Mouse (Mus musculus) splenic B cell, adult 2 months (primary cell): Measurements from ENCODE around the gene Diras1.
"Not testable (repeated sequence)": the region's sequence is repeated elsewhere in the genome, so short reads cannot be mapped to it uniquely, and the experiment has no call there.

Source experiments
- DNase-seq: peaks from one replicate; pipeline ENCODE4 v3.0.0-alpha.2; 2011; ENCODE audit warnings: low read depth, low spot score
- H3K27me3 ChIP-seq: 2 replicates; pipeline ENCODE4 v1.6.1; 2012; ENCODE audit warnings: mild to moderate bottlenecking, low read length, moderate library complexity, mixed read lengths; ENCODE audit not compliant: control insufficient read depth, poor library complexity, insufficient read depth, severe bottlenecking
- H3K36me3 ChIP-seq: 2 replicates; pipeline ENCODE4 v1.6.1; 2012; ENCODE audit warnings: mild to moderate bottlenecking, low read length, moderate library complexity, mixed read lengths; ENCODE audit not compliant: control insufficient read depth, poor library complexity, insufficient read depth, severe bottlenecking

The Diras1 gene

DNA sequence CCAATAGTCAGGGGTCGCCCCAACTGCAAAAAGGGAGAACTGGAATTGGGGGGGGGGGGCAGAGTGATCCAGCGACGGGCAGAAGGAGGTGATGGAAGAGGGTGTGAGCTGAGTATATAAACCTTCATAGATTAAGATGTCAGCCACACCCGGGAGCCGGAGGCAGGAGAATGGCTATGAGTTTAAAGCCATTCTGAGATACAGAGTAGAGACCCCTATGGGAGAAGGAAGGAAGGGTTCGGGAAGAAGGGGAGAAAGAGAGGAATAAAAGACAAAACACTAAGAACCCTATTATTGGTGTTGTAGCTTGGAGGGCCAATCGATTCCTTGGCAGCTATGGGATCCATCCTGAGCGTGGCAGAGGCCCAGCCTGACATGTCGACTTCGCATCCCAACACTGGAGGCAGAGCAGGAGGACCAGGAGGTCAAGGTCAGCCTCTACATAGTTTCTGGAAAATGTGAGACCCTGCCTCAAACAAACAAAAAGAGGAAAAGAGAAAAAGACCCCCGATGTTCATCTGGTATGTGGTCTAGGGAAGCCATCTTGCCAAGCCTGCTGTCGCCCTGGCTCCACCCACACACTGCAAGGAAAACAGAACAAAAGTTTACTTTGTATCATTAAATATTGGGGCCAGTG lies at the start of gene Diras1:
Gene Diras1 (minus strand): TSS at position 24 of the 637 bp plus-strand sequence.
- Histone ChIP-seq H3K27me3 (no peaks in the 10 kb centered on the region), H3K36me3 (no peaks in the 10 kb centered on the region; the same call in 1 of the 2 replicates)
- no peak for DNase-seq

- DNase-seq = peak; percentile 40
- H3K36me3 ChIP-seq = no peaks in the 10 kb centered on the region
Observed at GRCm38 (mm10) chr10:81073464-81073863, 48.0 kb upstream of the Diras1 start.

DNA sequence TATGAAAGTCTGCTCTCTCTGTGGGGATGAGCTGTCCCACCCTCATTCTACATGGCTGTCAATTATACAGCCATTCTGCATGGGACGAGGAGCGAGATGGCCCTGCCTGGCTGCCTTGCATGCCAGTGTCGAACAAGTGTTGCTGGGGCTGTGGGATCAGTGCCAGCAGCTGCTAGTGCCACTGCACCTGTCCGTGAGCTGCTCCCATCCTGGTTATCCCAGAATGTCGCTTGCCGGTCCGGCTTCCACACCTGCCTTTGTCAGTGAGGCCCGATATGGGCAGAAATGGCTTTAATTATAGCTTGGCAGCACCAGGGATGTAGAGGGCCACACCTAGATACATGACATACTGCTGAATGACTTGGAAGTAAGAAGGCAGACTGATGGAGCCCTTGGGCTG lies 46.8 kb upstream of the Diras1 start:
- H3K36me3 ChIP-seq = no peaks in the 10 kb centered on the region
- DNase-seq = no peak
- H3K27me3 ChIP-seq = no peaks in the 10 kb centered on the region; the same call in 1 of the 2 replicates

More at GRCm38 (mm10) chr10:81073464-81073863, 48.0 kb upstream of the Diras1 start:
- no peaks in the 10 kb centered on the region; the same call in 1 of the 2 replicates for H3K27me3 ChIP-seq

DNA sequence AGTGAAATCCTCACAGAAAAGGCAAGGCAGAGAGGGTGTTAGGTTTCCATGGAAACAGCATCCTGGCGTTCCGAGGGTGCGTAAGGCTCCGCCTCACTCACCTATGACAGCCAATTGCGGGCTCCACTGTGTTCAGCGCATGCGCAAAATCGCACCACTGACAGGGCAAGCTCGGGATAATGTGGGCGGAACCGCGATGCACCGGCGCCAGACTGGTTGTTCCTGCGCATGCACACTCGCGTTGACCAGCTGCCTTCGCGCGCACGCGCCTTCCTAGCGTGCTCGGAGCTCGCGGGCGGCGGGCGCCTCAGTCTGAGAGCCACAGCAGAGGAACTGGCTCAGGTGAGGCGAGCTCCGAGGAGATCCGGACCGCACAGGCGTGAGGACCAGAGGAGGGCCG lies 44.4 kb upstream of the Diras1 start, which contains the start of gene Thop1:
Gene Thop1 (plus strand): TSS at position 200 of the 400 bp plus-strand sequence.
- H3K27me3 ChIP-seq = no peaks in the 10 kb centered on the region; the same call in 1 of the 2 replicates
- peak; percentile 100 for DNase-seq
- no peaks in the 10 kb centered on the region for H3K36me3 ChIP-seq

DNA sequence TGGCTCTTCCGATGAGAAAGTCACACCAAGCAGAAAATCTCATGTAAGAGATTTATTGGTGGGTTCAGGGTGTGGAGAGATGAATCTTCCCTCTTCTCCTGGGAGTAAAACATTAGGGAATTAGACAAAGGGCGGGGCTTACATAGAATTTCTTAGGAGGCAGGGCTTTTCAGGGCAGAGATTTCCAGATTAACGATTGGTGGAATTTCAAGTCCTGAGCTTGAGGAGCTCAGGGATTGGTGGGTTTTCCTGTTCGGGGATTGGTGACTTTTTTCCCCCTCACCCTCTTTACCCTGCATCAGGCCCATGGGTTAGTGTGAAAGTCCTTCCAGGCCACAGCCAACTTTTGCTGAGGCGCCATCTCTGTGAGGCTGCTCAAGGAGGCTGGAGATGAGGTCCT lies 43.2 kb upstream of the Diras1 start:
- Histone ChIP-seq H3K36me3 (no peaks in the 10 kb centered on the region), H3K27me3 (no peaks in the 10 kb centered on the region; the same call in 1 of the 2 replicates)
- DNase-seq = no peak

GRCm38 (mm10) chr10:81064519-81064918 lies 39.1 kb upstream of the Diras1 start:
- not testable (repeated sequence) for H3K36me3 ChIP-seq, DNase-seq, H3K27me3 ChIP-seq

GRCm38 (mm10) chr10:81062710-81063109 lies 37.2 kb upstream of the Diras1 start:
- H3K27me3 ChIP-seq = no peaks in the 10 kb centered on the region
- no peak for DNase-seq

GRCm38 (mm10) chr10:81059603-81060543 lies 34.4 kb upstream of the Diras1 start, which contains the start of gene Sgta:
TSS of gene Sgta (minus strand) at chr10:81060181.
- no peaks in the 10 kb centered on the region for H3K27me3 ChIP-seq
- DNase-seq = peak; percentile 99
- H3K36me3 ChIP-seq = no peaks in the 10 kb centered on the region

More at GRCm38 (mm10) chr10:81062710-81063109, 37.2 kb upstream of the Diras1 start:
- no peaks in the 10 kb centered on the region for H3K36me3 ChIP-seq

GRCm38 (mm10) chr10:81058896-81059295 lies 33.4 kb upstream of the Diras1 start:
- Histone ChIP-seq H3K27me3 (no peaks in the 10 kb centered on the region), H3K36me3 (no peaks in the 10 kb centered on the region)
- no peak for DNase-seq

- Histone ChIP-seq H3K36me3 (no peaks in the 10 kb centered on the region), H3K27me3 (no peaks in the 10 kb centered on the region)
- no peak for DNase-seq
Observed at GRCm38 (mm10) chr10:81057406-81058130, 32.1 kb upstream of the Diras1 start.

DNA sequence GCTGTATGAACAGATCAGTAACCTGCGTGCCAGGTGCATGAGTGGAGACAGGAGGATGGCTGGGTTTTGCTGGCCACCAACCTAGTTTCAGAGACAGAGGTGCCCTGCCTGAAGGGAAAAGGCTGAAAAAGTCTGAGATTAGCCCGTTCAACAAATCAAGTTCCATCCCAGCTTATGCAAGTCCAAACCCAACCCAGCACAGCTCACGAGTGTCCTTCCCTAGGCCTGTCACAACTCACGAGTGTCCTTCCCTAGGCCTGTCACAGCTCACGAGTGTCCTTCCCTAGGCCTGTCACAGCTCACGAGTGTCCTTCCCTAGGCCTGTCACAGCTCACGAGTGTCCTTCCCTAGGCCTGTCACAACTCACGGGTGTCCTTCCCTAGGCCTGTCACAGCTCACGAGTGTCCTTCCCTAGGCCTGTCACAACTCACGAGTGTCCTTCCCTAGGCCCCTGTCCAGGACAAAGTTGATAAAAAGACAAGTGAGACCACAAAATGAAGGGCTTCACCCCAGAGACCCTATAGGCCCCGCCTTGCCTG lies 30.4 kb upstream of the Diras1 start:
- not testable (repeated sequence) for H3K27me3 ChIP-seq, H3K36me3 ChIP-seq, DNase-seq

GRCm38 (mm10) chr10:81055169-81055568 lies 29.7 kb upstream of the Diras1 start:
- Histone ChIP-seq H3K36me3 (peaks cover under 1% of the 10 kb centered on the region; the same call in 1 of the 2 replicates), H3K27me3 (no peaks in the 10 kb centered on the region)
- DNase-seq = no peak

GRCm38 (mm10) chr10:81052577-81052976 lies 27.1 kb upstream of the Diras1 start:
- Histone ChIP-seq H3K36me3 (peaks cover 5% of the 10 kb centered on the region), H3K27me3 (no peaks in the 10 kb centered on the region)
- DNase-seq = no peak

GRCm38 (mm10) chr10:81051133-81051532 lies 25.7 kb upstream of the Diras1 start:
- DNase-seq = no peak
- Histone ChIP-seq H3K27me3 (no peaks in the 10 kb centered on the region), H3K36me3 (peaks cover 6% of the 10 kb centered on the region)
